Mouse (Mus musculus) embryo, embryonic 9.5 days (tissue): ENCODE measurements around the gene Sfxn5.
A peak's percentile ranks its signal among the peaks of the same experiment; 100 is the strongest.

Source experiments
- DNase-seq: peaks from one replicate; pipeline ENCODE4 v3.0.0-alpha.2; 2017; ENCODE audit errors: extremely low spot score

Sfxn5 gene

GRCm38 (mm10) chr6:85190671-85191070 is 142.6 kb downstream of the Sfxn5 start:
- DNase-seq: peak; percentile 72

GRCm38 (mm10) chr6:85189911-85190591 is 143.2 kb downstream of the Sfxn5 start:
- DNase-seq: peak; percentile 72

- DNase-seq: no peak
Observed at GRCm38 (mm10) chr6:85189361-85189760, 143.9 kb downstream of the Sfxn5 start.

GRCm38 (mm10) chr6:85188256-85189110 is 144.7 kb downstream of the Sfxn5 start:
- peak; percentile 46 for DNase-seq

GRCm38 (mm10) chr6:85187340-85188211 is 145.6 kb downstream of the Sfxn5 start, which contains the start of gene Emx1:
Gene Emx1, plus strand, starts transcription at chr6:85187438.
- peak; percentile 78 for DNase-seq

GRCm38 (mm10) chr6:85186744-85187059 is 146.5 kb downstream of the Sfxn5 start:
- no peak for DNase-seq

GRCm38 (mm10) chr6:85186033-85186743 is 147.0 kb downstream of the Sfxn5 start:
- peak; percentile 55 for DNase-seq

- DNase-seq: no peak
Observed at GRCm38 (mm10) chr6:85183951-85184350, 149.3 kb downstream of the Sfxn5 start.

- DNase-seq: no peak
Observed at GRCm38 (mm10) chr6:85180036-85180435, 153.2 kb downstream of the Sfxn5 start.

GRCm38 (mm10) chr6:85179569-85179968 is 153.7 kb downstream of the Sfxn5 start:
- no peak for DNase-seq

GRCm38 (mm10) chr6:85165440-85165921 is 167.7 kb downstream of the Sfxn5 start:
- no peak for DNase-seq
